Mouse (Mus musculus) ES-Bruce4 (cell line): ENCODE results near the gene Slc7a7. TPM values are rescaled to one million over a fixed set of nuclear protein-coding genes. Genes with fewer than 3 reads are reported as not detected.

Experiments
- H3K27ac ChIP-seq: 2 replicates; pipeline ENCODE4 v1.5.1; 2012; ENCODE audit warnings: low read length, inconsistent platforms; ENCODE audit not compliant: insufficient read depth
- H3K27me3 ChIP-seq: 2 replicates; pipeline ENCODE4 v1.6.1; 2012; ENCODE audit warnings: mild to moderate bottlenecking, low read length, inconsistent platforms; ENCODE audit not compliant: control insufficient read depth, poor library complexity, insufficient read depth, severe bottlenecking
- H3K36me3 ChIP-seq: 2 replicates; pipeline ENCODE4 v1.6.1; 2012; ENCODE audit warnings: inconsistent platforms, mild to moderate bottlenecking, low read length, moderate library complexity; ENCODE audit not compliant: control insufficient read depth, poor library complexity, insufficient read depth, severe bottlenecking
- H3K4me1 ChIP-seq: one replicate; pipeline ENCODE4 v1.8.1; 2011; ENCODE audit warnings: low read length; ENCODE audit not compliant: control insufficient read depth, insufficient read depth
- H3K4me3 ChIP-seq: 2 replicates; pipeline ENCODE4 v1.5.1; 2011; ENCODE audit warnings: low read depth, mild to moderate bottlenecking, low read length
- H3K9ac ChIP-seq: 2 replicates; pipeline ENCODE4 v1.6.1; 2012; ENCODE audit warnings: low read depth, mild to moderate bottlenecking, inconsistent platforms; ENCODE audit not compliant: poor library complexity, severe bottlenecking
- H3K9me3 ChIP-seq: replicated peaks from 2 replicates; pipeline ENCODE4 v1.6.1; 2012; ENCODE audit warnings: mild to moderate bottlenecking, low read length, inconsistent platforms; ENCODE audit not compliant: control insufficient read depth, poor library complexity, insufficient read depth, severe bottlenecking
- CTCF ChIP-seq: IDR thresholded peaks from one replicate; pipeline ENCODE4 v1.8.1; 2011; ENCODE audit warnings: low read depth, low read length
- EP300 ChIP-seq: IDR thresholded peaks from 2 replicates; pipeline ENCODE4 v1.6.1; 2011; ENCODE audit warnings: low read depth, low read length; ENCODE audit not compliant: insufficient read depth
- POLR2A ChIP-seq: IDR thresholded peaks from one replicate; pipeline ENCODE4 v1.8.1; 2011; ENCODE audit warnings: low read length; ENCODE audit not compliant: insufficient read depth
- polyA plus RNA-seq: library from polyadenylated mRNA; stranded (reverse); fragments of >200 nt; gene quantifications from 2 replicates; pipeline ENCODE4 v1.2.4, GENCODE M21; 2011; ENCODE audit warnings: low read depth; ENCODE audit not compliant: missing spikeins, insufficient read depth, insufficient read length

Gene Slc7a7
- polyA plus RNA-seq, 1 experiment: 46.6 TPM

- no peak overlapping the region for H3K27ac ChIP-seq
- H3K27me3 ChIP-seq: no peaks in the 10 kb centered on the region
- H3K9me3 ChIP-seq: no peaks in the 10 kb centered on the region
- TF ChIP-seq POLR2A (no peak), CTCF (no peak), EP300 (no peak)
- no peak overlapping the region for H3K9ac ChIP-seq
- H3K4me3 ChIP-seq: no peak overlapping the region
- H3K36me3 ChIP-seq: no peaks in the 10 kb centered on the region
- H3K4me1 ChIP-seq: no peaks in the 10 kb centered on the region
These were observed 84.0 kb downstream of the Slc7a7 start for GRCm38 (mm10) chr14:54333452-54334189.

DNA sequence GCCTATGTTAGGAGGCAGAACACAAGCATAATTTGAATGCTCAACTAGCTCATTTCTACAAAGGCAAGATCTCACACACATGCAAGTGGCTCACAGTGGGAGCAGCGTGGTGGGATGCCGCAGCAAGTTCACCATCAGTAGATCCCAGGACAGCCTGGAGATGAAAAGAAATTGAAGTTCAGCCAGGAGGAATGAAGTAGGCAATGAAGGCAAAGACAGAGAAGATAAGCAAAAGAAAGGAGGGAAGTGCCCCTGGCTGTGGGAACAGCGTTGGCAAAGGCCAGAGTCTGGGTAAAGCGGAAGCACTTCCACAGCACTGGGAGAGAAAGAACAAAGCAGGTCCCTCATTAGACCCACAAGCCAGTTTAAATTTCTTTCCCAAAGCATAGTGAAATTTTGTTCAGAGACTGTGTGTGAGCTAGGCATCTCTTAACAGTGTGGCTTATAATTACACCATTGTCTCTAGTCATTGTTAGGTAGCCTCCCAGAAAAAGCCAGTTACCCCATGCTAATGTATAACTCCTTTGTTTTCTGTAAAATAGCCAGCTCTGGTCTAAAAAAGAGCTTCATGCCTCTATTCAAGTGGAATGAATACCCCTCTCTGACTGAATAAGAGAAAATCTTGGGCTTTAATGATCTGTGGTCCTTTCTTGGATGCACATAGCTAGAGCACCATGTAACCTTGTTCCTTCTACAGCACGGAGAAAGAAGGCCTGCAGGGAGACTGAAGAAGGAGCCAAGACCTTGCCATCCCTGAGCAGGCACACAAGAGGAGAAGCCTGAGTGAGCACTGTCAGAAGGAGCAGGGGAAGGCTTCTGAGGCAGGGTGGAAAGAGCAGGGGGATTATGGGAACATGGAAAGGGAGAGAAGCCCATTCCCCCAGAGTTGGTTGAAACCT lies 85.2 kb downstream of the Slc7a7 start:
- H3K27ac ChIP-seq: no peak overlapping the region
- H3K36me3 ChIP-seq: no peaks in the 10 kb centered on the region
- TF ChIP-seq CTCF: no peak
- TF ChIP-seq POLR2A: no peak
- TF ChIP-seq EP300: no peak
- H3K9ac ChIP-seq: no peak overlapping the region
- no peaks in the 10 kb centered on the region for H3K27me3 ChIP-seq
- no peaks in the 10 kb centered on the region for H3K9me3 ChIP-seq
- no peaks in the 10 kb centered on the region for H3K4me1 ChIP-seq
- no peak overlapping the region for H3K4me3 ChIP-seq

- H3K9me3 ChIP-seq: no peaks in the 10 kb centered on the region
- no peaks in the 10 kb centered on the region for H3K4me1 ChIP-seq
- H3K27ac ChIP-seq: no peak overlapping the region
- no peak overlapping the region for H3K4me3 ChIP-seq
- H3K9ac ChIP-seq: no peak overlapping the region
- H3K36me3 ChIP-seq: no peaks in the 10 kb centered on the region
- H3K27me3 ChIP-seq: no peaks in the 10 kb centered on the region
- TF ChIP-seq EP300 (no peak), CTCF (no peak), POLR2A (no peak)
These were observed 86.4 kb downstream of the Slc7a7 start for GRCm38 (mm10) chr14:54331178-54331577.

DNA sequence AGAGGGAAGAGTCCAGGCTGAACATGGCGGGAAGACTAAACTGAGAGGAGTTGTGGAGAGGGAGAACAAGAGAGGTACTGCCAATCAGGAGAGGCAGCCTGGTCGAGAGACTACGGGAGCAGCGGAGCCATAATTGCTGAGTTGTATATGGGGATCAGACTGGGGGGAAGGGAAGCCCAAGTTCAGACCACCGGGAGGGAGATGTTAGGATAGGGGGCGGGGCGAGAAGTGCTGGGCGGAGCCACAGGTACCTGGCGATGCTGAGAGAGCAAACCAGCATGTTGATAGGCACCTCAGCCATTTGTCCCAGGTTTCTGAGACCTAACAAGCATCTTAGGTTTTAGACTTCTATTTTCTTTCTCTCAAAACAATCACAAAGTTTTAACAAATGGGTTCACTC lies 88.4 kb downstream of the Slc7a7 start:
- H3K36me3 ChIP-seq: no peaks in the 10 kb centered on the region
- 0 out of 2 replicates have a peak overlapping the region, but pooled peaks have one; percentile 25 for H3K4me3 ChIP-seq
- H3K9ac ChIP-seq: no peak overlapping the region
- H3K27ac ChIP-seq: no peak overlapping the region
- no peaks in the 10 kb centered on the region for H3K4me1 ChIP-seq
- H3K27me3 ChIP-seq: no peaks in the 10 kb centered on the region
- no peaks in the 10 kb centered on the region for H3K9me3 ChIP-seq
- TF ChIP-seq EP300 (0 out of 2 replicates have a peak, but pooled peaks have one; percentile 11), POLR2A (no peak)

GRCm38 (mm10) chr14:54328548-54328947 lies 89.0 kb downstream of the Slc7a7 start:
- no peaks in the 10 kb centered on the region for H3K4me1 ChIP-seq
- H3K27ac ChIP-seq: no peak overlapping the region
- no peak overlapping the region for H3K9ac ChIP-seq
- no peak overlapping the region for H3K4me3 ChIP-seq
- H3K27me3 ChIP-seq: no peaks in the 10 kb centered on the region
- no peaks in the 10 kb centered on the region for H3K9me3 ChIP-seq
- H3K36me3 ChIP-seq: no peaks in the 10 kb centered on the region
- no peak for TF ChIP-seq CTCF
- no peak for TF ChIP-seq POLR2A
- no peak for TF ChIP-seq EP300

DNA sequence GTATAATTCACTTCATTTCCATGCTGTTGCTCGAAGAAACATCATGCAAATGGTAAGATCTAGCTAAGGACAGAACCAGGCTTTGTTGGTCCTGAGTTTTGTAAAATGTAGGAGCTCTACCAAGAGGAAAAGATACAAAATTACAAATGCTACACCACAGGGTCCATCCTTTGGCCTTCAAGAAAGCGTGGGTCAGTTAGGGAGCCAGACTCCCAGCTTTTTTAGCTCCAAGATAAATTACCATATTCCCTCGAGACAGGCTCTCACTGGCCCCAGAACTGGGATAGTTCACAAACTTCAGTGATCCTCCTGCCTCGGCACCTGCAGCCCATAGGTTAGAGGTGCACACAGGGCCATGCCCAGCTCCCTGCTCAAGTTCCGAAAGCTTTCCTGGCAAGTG lies 93.1 kb downstream of the Slc7a7 start:
- no peaks in the 10 kb centered on the region for H3K27me3 ChIP-seq
- no peaks in the 10 kb centered on the region for H3K36me3 ChIP-seq
- H3K4me1 ChIP-seq: no peaks in the 10 kb centered on the region
- no peak overlapping the region for H3K4me3 ChIP-seq
- H3K9ac ChIP-seq: no peak overlapping the region
- TF ChIP-seq POLR2A (no peak), EP300 (no peak), CTCF (no peak)
- H3K9me3 ChIP-seq: no peaks in the 10 kb centered on the region; the same call in 1 of the 2 replicates
- H3K27ac ChIP-seq: no peak overlapping the region
